Mouse (Mus musculus): ENCODE data around the gene Catip. TPM values are rescaled to one million over a fixed set of nuclear protein-coding genes. Genes with fewer than 3 reads are reported as not detected.
"Not testable (repeated sequence)": the region's sequence is repeated elsewhere in the genome, so short reads cannot be mapped to it uniquely, and the experiment has no call there.

The Catip gene
- polyA plus RNA-seq, 1 experiment from 2014 or later: 0.21 TPM

GRCm38 (mm10) chr1:74395290-74395689 lies 33.4 kb downstream of the Catip start:
- WGBS: 88% methylated on average over 12 of the region's 13 CpGs
- Histone ChIP-seq H3K9ac (ENCODE audit: low read depth, low read length) (0 out of 2 replicates have a peak overlapping the region, but pooled peaks have one; percentile 9), H3K4me1 (replicated peaks; ENCODE audit: control insufficient read depth, insufficient read depth, low read length) (peaks cover 27% of the 10 kb centered on the region), H3K27me3 (replicated peaks; ENCODE audit: control insufficient read depth, insufficient read depth, low read length) (no peaks in the 10 kb centered on the region), H3K9me3 (ENCODE audit: control insufficient read depth, low read length) (no peaks in the 10 kb centered on the region), H3K36me3 (ENCODE audit: control insufficient read depth, insufficient read depth, low read length) (peaks cover 14% of the 10 kb centered on the region; the same call in 1 of the 2 replicates), H3K27ac (ENCODE audit: low read depth, low read length) (peak overlapping the region; percentile 38; the same call in 1 of the 2 replicates), H3K4me3 (ENCODE audit: low read depth, low read length) (no peak overlapping the region), H3K4me2 (no peak overlapping the region)
- ATAC-seq (replicated peaks; ENCODE audit: low FRiP score): no peak
- no peak for DNase-seq (ENCODE audit: low spot score)

- WGBS: 6% methylated on average over 11 of the region's 12 CpGs
- H3K4me1 ChIP-seq (replicated peaks; ENCODE audit: control insufficient read depth, insufficient read depth, low read length): peaks cover 24% of the 10 kb centered on the region
These were observed 34.7 kb downstream of the Catip start for GRCm38 (mm10) chr1:74396456-74397222.

GRCm38 (mm10) chr1:74397268-74397918 lies 35.5 kb downstream of the Catip start:
- H3K9me3 ChIP-seq (ENCODE audit: control insufficient read depth, low read length): no peaks in the 10 kb centered on the region
- peak overlapping the region; percentile 86 for H3K4me2 ChIP-seq
- ATAC-seq (replicated peaks; ENCODE audit: low FRiP score): peak; percentile 89
- peak overlapping the region; percentile 92 for H3K27ac ChIP-seq (ENCODE audit: low read depth, low read length)
- H3K4me1 ChIP-seq (replicated peaks; ENCODE audit: control insufficient read depth, insufficient read depth, low read length): peaks cover 26% of the 10 kb centered on the region
- peak; percentile 98 for DNase-seq (ENCODE audit: low spot score)
- peak overlapping the region; percentile 61 for H3K9ac ChIP-seq (ENCODE audit: low read depth, low read length)
- WGBS: under 1% methylated on average over 41 of the region's 41 CpGs
- H3K36me3 ChIP-seq (ENCODE audit: control insufficient read depth, insufficient read depth, low read length): peaks cover 14% of the 10 kb centered on the region; the same call in 1 of the 2 replicates
- peak overlapping the region; percentile 53 for H3K4me3 ChIP-seq (ENCODE audit: low read depth, low read length)
- no peaks in the 10 kb centered on the region for H3K27me3 ChIP-seq (replicated peaks; ENCODE audit: control insufficient read depth, insufficient read depth, low read length)

More at GRCm38 (mm10) chr1:74396456-74397222, 34.7 kb downstream of the Catip start:
- Histone ChIP-seq H3K36me3 (ENCODE audit: control insufficient read depth, insufficient read depth, low read length) (peaks cover 14% of the 10 kb centered on the region; the same call in 1 of the 2 replicates), H3K27ac (ENCODE audit: low read depth, low read length) (peak overlapping the region; percentile 92), H3K4me3 (ENCODE audit: low read depth, low read length) (peak overlapping the region; percentile 53), H3K9ac (ENCODE audit: low read depth, low read length) (peak overlapping the region; percentile 51), H3K4me2 (peak overlapping the region; percentile 86)
- not testable (repeated sequence) for H3K9me3 ChIP-seq (ENCODE audit: control insufficient read depth, low read length); DNase-seq (ENCODE audit: low spot score); ATAC-seq (replicated peaks; ENCODE audit: low FRiP score); H3K27me3 ChIP-seq (replicated peaks; ENCODE audit: control insufficient read depth, insufficient read depth, low read length)

- 5% methylated on average over 11 of the region's 11 CpGs for WGBS
- H3K4me1 ChIP-seq (replicated peaks; ENCODE audit: control insufficient read depth, insufficient read depth, low read length): peaks cover 20% of the 10 kb centered on the region
These were observed 36.1 kb downstream of the Catip start for GRCm38 (mm10) chr1:74397919-74398451.

GRCm38 (mm10) chr1:74400531-74400930 lies 38.6 kb downstream of the Catip start:
- WGBS: 77% methylated on average over 3 of the region's 3 CpGs
- no peak for ATAC-seq (replicated peaks; ENCODE audit: low FRiP score)
- no peaks in the 10 kb centered on the region for H3K36me3 ChIP-seq (ENCODE audit: control insufficient read depth, insufficient read depth, low read length)
- no peak overlapping the region for H3K27ac ChIP-seq (ENCODE audit: low read depth, low read length)
- H3K9ac ChIP-seq (ENCODE audit: low read depth, low read length): no peak overlapping the region
- no peaks in the 10 kb centered on the region for H3K27me3 ChIP-seq (replicated peaks; ENCODE audit: control insufficient read depth, insufficient read depth, low read length)
- no peak for DNase-seq (ENCODE audit: low spot score)
- peak overlapping the region; percentile 61 for H3K4me2 ChIP-seq
- no peak overlapping the region for H3K4me3 ChIP-seq (ENCODE audit: low read depth, low read length)
- peaks cover 11% of the 10 kb centered on the region for H3K4me1 ChIP-seq (replicated peaks; ENCODE audit: control insufficient read depth, insufficient read depth, low read length)
- no peaks in the 10 kb centered on the region for H3K9me3 ChIP-seq (ENCODE audit: control insufficient read depth, low read length)

More at GRCm38 (mm10) chr1:74397919-74398451, 36.1 kb downstream of the Catip start:
- no peaks in the 10 kb centered on the region for H3K27me3 ChIP-seq (replicated peaks; ENCODE audit: control insufficient read depth, insufficient read depth, low read length)
- peak overlapping the region; percentile 61 for H3K9ac ChIP-seq (ENCODE audit: low read depth, low read length)
- peaks cover 14% of the 10 kb centered on the region; the same call in 1 of the 2 replicates for H3K36me3 ChIP-seq (ENCODE audit: control insufficient read depth, insufficient read depth, low read length)
- peak overlapping the region; percentile 53 for H3K4me3 ChIP-seq (ENCODE audit: low read depth, low read length)
- peak; percentile 37 for ATAC-seq (replicated peaks; ENCODE audit: low FRiP score)
- peak; percentile 70 for DNase-seq (ENCODE audit: low spot score)
- peak overlapping the region; percentile 86 for H3K4me2 ChIP-seq
- peak overlapping the region; percentile 92 for H3K27ac ChIP-seq (ENCODE audit: low read depth, low read length)
- H3K9me3 ChIP-seq (ENCODE audit: control insufficient read depth, low read length): no peaks in the 10 kb centered on the region

GRCm38 (mm10) chr1:74401015-74401702 lies 39.3 kb downstream of the Catip start:
- Histone ChIP-seq H3K36me3 (ENCODE audit: control insufficient read depth, insufficient read depth, low read length) (no peaks in the 10 kb centered on the region), H3K4me2 (peak overlapping the region; percentile 61), H3K27ac (ENCODE audit: low read depth, low read length) (0 out of 2 replicates have a peak overlapping the region, but pooled peaks have one; percentile 54), H3K9ac (ENCODE audit: low read depth, low read length) (peak overlapping the region; percentile 60), H3K4me1 (replicated peaks; ENCODE audit: control insufficient read depth, insufficient read depth, low read length) (peaks cover 11% of the 10 kb centered on the region), H3K9me3 (ENCODE audit: control insufficient read depth, low read length) (no peaks in the 10 kb centered on the region), H3K27me3 (replicated peaks; ENCODE audit: control insufficient read depth, insufficient read depth, low read length) (no peaks in the 10 kb centered on the region), H3K4me3 (ENCODE audit: low read depth, low read length) (no peak overlapping the region)
- no peak for ATAC-seq (replicated peaks; ENCODE audit: low FRiP score)
- DNase-seq (ENCODE audit: low spot score): no peak
- WGBS: 43% methylated on average over 16 of the region's 16 CpGs

DNA sequence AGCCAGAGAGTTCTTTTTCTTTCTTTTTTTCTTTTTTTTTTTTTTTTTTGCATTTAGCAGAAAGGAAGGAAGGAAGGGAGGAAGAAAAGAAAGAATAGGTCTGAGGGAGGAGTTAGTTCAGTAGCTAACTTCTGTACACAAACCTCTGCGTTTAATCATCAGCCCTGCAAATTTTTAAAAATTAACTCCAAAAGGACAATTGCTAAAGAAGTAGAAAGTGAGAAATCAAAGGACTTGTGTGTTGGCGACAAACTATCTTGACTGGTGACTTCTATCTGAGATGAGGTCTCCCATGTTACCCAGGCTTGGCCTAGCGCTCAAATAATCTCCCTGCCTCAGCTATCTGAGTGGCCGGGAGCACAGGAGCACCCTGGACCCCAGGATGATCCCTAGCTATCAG lies 42.3 kb downstream of the Catip start:
- ATAC-seq (replicated peaks; ENCODE audit: low FRiP score) (no peak), DNase-seq (ENCODE audit: low spot score) (no peak)
- Histone ChIP-seq H3K4me1 (replicated peaks; ENCODE audit: control insufficient read depth, insufficient read depth, low read length) (peaks cover 10% of the 10 kb centered on the region), H3K9ac (ENCODE audit: low read depth, low read length) (no peak overlapping the region), H3K9me3 (ENCODE audit: control insufficient read depth, low read length) (no peaks in the 10 kb centered on the region), H3K27me3 (replicated peaks; ENCODE audit: control insufficient read depth, insufficient read depth, low read length) (no peaks in the 10 kb centered on the region), H3K27ac (ENCODE audit: low read depth, low read length) (no peak overlapping the region), H3K4me3 (ENCODE audit: low read depth, low read length) (no peak overlapping the region), H3K36me3 (ENCODE audit: control insufficient read depth, insufficient read depth, low read length) (no peaks in the 10 kb centered on the region), H3K4me2 (no peak overlapping the region)
- WGBS: 84% methylated on average over 4 of the region's 4 CpGs
